Mouse (Mus musculus): ENCODE data around the gene Gm17581. TPM values are rescaled to one million over a fixed set of nuclear protein-coding genes. Genes with fewer than 3 reads are reported as not detected.

Gm17581 gene
- polyA plus RNA-seq, 1 experiment from 2014 or later = not detected

DNA sequence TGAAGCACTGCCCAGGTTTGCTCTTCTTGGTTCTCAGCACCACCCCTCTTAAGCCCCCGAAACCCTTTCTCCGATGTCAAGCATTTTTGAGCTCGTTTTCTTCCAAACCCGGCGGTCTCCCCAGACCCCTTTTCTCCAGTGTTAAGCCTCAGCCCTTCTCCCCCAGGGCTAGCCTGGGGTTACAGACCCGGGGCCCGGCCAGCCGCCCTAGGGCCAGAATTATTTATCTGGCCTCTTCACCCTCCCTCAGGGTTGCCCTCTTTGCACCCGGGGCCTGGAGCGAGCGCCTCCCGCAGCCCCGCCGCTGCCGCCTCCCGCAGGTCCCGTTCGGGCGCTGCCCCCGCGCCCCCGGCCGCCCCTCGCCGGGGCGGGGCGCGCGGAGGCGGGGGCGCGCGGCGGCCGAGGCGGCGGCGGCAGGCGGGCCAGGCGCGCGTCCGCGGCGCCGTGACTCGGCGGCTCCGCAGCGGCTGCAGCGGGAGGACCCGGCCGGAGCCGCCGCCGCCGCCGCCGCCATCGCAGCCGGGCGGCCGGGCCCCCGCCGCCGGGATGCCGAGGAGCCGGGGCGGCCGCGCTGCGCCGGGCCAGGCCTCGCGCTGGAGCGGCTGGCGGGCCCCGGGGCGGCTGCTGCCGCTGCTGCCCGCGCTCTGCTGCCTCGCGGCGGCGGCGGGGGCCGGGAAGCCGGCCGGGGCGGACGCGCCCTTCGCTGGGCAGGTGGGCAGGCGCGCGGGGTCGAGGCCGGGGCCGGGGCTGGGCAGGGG, 39.4 kb upstream of the Gm17581 start, which contains the start of gene Mmp24:
Gene Mmp24, plus strand, starts transcription at position 416 of the 758 bp plus-strand sequence.
- ATAC-seq (replicated peaks; ENCODE audit: low FRiP score) (no peak), DNase-seq (ENCODE audit: low spot score) (no peak)
- Histone ChIP-seq H3K9ac (ENCODE audit: low read length) (peak within 1 kb of the TSS; percentile 64), H3K27ac (ENCODE audit: low read depth, low read length) (no peak within 1 kb of the TSS), H3K4me1 (replicated peaks; ENCODE audit: control insufficient read depth, insufficient read depth, low read length) (no peaks in the 10 kb centered on the region), H3K36me3 (ENCODE audit: control insufficient read depth, insufficient read depth, low read length) (no peaks in the 10 kb centered on the region), H3K9me3 (ENCODE audit: control insufficient read depth, low read length) (no peaks in the 10 kb centered on the region), H3K4me2 (ENCODE audit: low read depth, low read length, severe bottlenecking) (peak within 1 kb of the TSS; percentile 75), H3K4me3 (ENCODE audit: low read depth, low read length) (peak within 1 kb of the TSS; percentile 66), H3K27me3 (ENCODE audit: control insufficient read depth, insufficient read depth, low read length) (peaks cover 11% of the 10 kb centered on the region)
- WGBS = 2% methylated on average over 54 of the region's 100 CpGs

DNA sequence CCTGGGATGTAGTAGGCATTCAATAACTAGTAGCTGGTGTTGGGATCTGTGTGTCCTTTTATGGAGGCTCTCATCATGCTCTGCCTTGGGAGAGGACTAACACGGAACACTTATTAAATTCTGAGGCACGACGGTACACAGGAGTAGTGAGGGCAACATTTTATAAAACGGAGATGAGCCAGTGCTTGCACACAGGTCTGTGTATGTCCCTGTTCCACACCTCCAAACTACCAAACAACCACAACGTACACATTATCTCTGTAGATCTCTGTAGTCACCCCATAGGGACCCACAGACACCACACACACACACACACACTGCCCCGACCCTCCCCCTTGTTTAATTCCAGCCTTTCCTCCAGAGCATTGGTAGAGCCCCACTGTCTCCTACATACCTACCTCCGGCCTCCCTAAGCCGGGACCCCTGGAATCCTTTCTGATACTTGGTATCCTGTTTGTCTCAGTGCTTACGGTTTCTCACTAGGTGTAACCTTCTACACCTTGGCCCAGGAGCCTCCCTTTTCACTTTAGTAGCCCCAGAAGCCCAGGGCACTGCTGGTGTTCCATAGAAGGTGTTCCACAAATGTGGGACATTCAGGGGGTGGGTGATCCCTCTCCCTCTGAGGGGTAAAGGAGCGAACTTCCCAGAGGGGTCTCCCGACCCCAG, 38.7 kb upstream of the Gm17581 start:
- H3K9me3 ChIP-seq (ENCODE audit: control insufficient read depth, low read length) = no peaks in the 10 kb centered on the region
- no peak overlapping the region for H3K27ac ChIP-seq (ENCODE audit: low read depth, low read length)
- DNase-seq (ENCODE audit: low spot score) (no peak), ATAC-seq (replicated peaks; ENCODE audit: low FRiP score) (no peak)
- WGBS = 65% methylated on average over 11 of the region's 11 CpGs
- H3K4me2 ChIP-seq (ENCODE audit: low read depth, low read length, severe bottlenecking) = peak overlapping the region; percentile 75; the same call in 1 of the 2 replicates
- H3K9ac ChIP-seq (ENCODE audit: low read length) = no peak overlapping the region
- H3K4me3 ChIP-seq (ENCODE audit: low read depth, low read length) = no peak overlapping the region
- no peaks in the 10 kb centered on the region for H3K4me1 ChIP-seq (replicated peaks; ENCODE audit: control insufficient read depth, insufficient read depth, low read length)
- no peaks in the 10 kb centered on the region for H3K36me3 ChIP-seq (ENCODE audit: control insufficient read depth, insufficient read depth, low read length)
- peaks cover 11% of the 10 kb centered on the region for H3K27me3 ChIP-seq (ENCODE audit: control insufficient read depth, insufficient read depth, low read length)

DNA sequence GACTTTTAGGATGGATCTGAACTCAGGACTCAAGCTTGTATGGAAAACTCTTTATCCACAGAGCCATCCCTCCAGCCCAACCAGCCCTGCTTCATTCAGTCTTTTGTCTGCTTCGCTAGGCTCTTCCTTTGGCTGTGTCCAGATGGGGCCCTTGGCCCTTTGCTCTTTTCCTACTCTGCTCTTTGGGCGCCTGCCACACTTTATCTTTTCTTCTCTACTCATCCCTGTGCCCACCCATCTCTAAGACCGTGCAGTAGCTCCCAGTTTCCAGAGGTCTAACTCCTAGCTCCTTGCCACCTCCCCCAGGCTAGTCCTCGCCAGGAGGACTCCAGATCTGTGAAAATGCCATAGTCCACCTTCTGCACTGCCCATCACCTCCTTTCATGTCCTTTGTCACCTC, 38.0 kb upstream of the Gm17581 start:
- Histone ChIP-seq H3K4me1 (replicated peaks; ENCODE audit: control insufficient read depth, insufficient read depth, low read length) (no peaks in the 10 kb centered on the region), H3K4me3 (ENCODE audit: low read depth, low read length) (no peak overlapping the region), H3K9ac (ENCODE audit: low read length) (no peak overlapping the region), H3K4me2 (ENCODE audit: low read depth, low read length, severe bottlenecking) (no peak overlapping the region), H3K36me3 (ENCODE audit: control insufficient read depth, insufficient read depth, low read length) (no peaks in the 10 kb centered on the region), H3K27ac (ENCODE audit: low read depth, low read length) (no peak overlapping the region), H3K27me3 (ENCODE audit: control insufficient read depth, insufficient read depth, low read length) (peaks cover 11% of the 10 kb centered on the region), H3K9me3 (ENCODE audit: control insufficient read depth, low read length) (no peaks in the 10 kb centered on the region)
- ATAC-seq (replicated peaks; ENCODE audit: low FRiP score) (no peak), DNase-seq (ENCODE audit: low spot score) (no peak)
- WGBS = 66% methylated on average over 4 of the region's 4 CpGs

DNA sequence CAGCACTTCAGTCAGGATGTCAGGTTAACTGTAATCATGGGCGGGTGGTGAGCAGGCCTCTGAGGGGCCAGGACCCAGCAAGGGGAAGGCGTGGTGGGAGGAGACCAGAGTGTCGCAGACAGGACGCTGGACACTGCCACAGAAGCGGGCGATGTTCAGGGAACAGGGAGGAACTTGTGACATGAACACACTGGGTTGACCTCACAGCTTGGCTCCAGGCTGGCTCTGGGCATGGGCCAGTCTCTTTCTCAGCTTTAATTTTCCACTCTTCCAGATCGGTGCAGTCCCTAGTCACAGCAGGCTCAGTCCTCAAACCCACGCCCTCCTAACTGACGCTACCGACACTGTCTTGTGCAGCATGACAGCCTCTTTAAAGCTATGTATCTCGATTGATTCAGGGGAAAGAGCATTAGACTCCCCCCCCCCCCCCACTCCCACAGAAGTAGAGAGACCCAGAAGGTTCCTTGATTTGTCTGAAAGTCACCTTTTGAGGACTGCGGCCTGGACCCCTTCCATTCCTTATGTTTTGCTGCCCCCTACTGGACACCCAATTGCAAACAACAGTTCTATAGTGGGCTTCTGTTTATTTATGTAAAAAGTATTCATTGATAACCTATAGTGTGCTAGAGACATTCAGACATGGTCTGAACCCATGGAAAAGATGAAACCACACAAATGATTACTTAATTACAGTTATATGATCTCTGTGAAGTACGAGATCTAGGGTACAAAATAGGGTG, 29.2 kb upstream of the Gm17581 start:
- Histone ChIP-seq H3K27me3 (ENCODE audit: control insufficient read depth, insufficient read depth, low read length) (no peaks in the 10 kb centered on the region), H3K4me1 (replicated peaks; ENCODE audit: control insufficient read depth, insufficient read depth, low read length) (no peaks in the 10 kb centered on the region), H3K36me3 (ENCODE audit: control insufficient read depth, insufficient read depth, low read length) (no peaks in the 10 kb centered on the region), H3K9ac (ENCODE audit: low read length) (no peak overlapping the region), H3K4me2 (ENCODE audit: low read depth, low read length, severe bottlenecking) (no peak overlapping the region), H3K27ac (ENCODE audit: low read depth, low read length) (no peak overlapping the region), H3K4me3 (ENCODE audit: low read depth, low read length) (no peak overlapping the region), H3K9me3 (ENCODE audit: control insufficient read depth, low read length) (no peaks in the 10 kb centered on the region)
- 61% methylated on average over 13 of the region's 13 CpGs for WGBS
- peak; percentile 82 for DNase-seq (ENCODE audit: low spot score)
- ATAC-seq (replicated peaks; ENCODE audit: low FRiP score) = 0 out of 2 replicates have a peak, but pooled peaks have one; percentile 39

DNA sequence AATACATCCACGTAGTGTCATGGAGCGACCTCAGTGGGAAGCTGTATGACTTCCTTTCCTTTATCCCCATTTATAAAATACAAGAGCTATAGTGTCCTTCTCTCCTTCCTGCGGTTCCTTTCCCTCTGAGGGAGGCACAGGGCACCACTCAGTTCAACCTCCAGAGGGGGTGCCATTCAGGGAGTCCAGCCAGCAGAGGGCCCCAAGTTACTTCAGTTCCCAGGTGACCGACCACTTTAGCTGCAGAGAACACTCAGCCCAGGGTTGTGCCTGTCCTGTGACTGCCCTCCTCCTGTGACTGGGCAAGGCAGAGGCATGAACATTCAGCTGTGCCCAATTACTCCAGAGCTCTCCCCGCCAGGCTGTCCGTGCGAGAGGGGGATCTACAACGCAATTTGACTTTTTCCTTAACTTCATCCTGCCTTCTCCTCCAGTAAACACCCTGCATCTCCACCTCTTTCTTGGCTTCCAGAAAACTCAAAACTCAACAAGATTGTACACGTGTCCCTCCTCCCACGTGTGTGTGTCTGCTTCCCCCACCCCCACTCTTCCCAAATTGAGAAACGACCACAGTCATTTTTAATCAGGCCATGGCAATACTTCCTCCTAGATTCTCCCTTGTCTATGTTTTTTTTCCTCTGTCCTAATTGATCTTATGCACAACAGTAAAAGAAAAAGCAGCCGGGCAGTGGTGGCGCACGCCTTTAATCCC, 21.3 kb upstream of the Gm17581 start:
- H3K27ac ChIP-seq (ENCODE audit: low read depth, low read length) = no peak overlapping the region
- H3K9me3 ChIP-seq (ENCODE audit: control insufficient read depth, low read length) = no peaks in the 10 kb centered on the region
- no peak overlapping the region for H3K9ac ChIP-seq (ENCODE audit: low read length)
- no peak overlapping the region for H3K4me2 ChIP-seq (ENCODE audit: low read depth, low read length, severe bottlenecking)
- DNase-seq (ENCODE audit: low spot score) (no peak), ATAC-seq (replicated peaks; ENCODE audit: low FRiP score) (no peak)
- no peaks in the 10 kb centered on the region for H3K36me3 ChIP-seq (ENCODE audit: control insufficient read depth, insufficient read depth, low read length)
- H3K27me3 ChIP-seq (ENCODE audit: control insufficient read depth, insufficient read depth, low read length) = no peaks in the 10 kb centered on the region
- no peaks in the 10 kb centered on the region for H3K4me1 ChIP-seq (replicated peaks; ENCODE audit: control insufficient read depth, insufficient read depth, low read length)
- no peak overlapping the region for H3K4me3 ChIP-seq (ENCODE audit: low read depth, low read length)
- WGBS = 70% methylated on average over 14 of the region's 14 CpGs

DNA sequence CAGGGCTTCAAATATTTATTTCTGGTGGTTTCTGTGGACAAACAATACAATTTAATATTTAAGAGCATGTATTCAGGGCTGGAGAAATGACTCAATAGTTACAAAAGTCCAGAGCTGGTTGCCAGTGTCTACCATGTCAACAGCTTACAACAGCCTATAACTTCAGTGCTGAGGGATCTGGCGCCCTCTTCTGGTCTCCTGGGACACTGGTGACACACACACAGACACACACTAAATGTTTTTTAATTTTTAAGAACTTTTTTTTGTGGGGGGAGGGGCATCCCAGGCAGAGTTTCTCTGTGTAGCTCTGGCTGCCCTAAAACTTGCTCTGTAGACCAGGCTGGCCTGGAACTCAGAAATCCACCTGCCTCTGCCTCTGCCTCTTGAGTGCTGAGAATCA, 20.1 kb upstream of the Gm17581 start:
- Histone ChIP-seq H3K27ac (ENCODE audit: low read depth, low read length) (no peak overlapping the region), H3K27me3 (ENCODE audit: control insufficient read depth, insufficient read depth, low read length) (no peaks in the 10 kb centered on the region), H3K9me3 (ENCODE audit: control insufficient read depth, low read length) (no peaks in the 10 kb centered on the region), H3K4me2 (ENCODE audit: low read depth, low read length, severe bottlenecking) (no peak overlapping the region), H3K4me3 (ENCODE audit: low read depth, low read length) (no peak overlapping the region), H3K36me3 (ENCODE audit: control insufficient read depth, insufficient read depth, low read length) (no peaks in the 10 kb centered on the region), H3K4me1 (replicated peaks; ENCODE audit: control insufficient read depth, insufficient read depth, low read length) (peaks cover 3% of the 10 kb centered on the region; the same call in 1 of the 2 replicates), H3K9ac (ENCODE audit: low read length) (no peak overlapping the region)
- ATAC-seq (replicated peaks; ENCODE audit: low FRiP score) = no peak
- peak; percentile 70 for DNase-seq (ENCODE audit: low spot score)
- WGBS = 0% methylated on average over 1 of the region's 1 CpGs

DNA sequence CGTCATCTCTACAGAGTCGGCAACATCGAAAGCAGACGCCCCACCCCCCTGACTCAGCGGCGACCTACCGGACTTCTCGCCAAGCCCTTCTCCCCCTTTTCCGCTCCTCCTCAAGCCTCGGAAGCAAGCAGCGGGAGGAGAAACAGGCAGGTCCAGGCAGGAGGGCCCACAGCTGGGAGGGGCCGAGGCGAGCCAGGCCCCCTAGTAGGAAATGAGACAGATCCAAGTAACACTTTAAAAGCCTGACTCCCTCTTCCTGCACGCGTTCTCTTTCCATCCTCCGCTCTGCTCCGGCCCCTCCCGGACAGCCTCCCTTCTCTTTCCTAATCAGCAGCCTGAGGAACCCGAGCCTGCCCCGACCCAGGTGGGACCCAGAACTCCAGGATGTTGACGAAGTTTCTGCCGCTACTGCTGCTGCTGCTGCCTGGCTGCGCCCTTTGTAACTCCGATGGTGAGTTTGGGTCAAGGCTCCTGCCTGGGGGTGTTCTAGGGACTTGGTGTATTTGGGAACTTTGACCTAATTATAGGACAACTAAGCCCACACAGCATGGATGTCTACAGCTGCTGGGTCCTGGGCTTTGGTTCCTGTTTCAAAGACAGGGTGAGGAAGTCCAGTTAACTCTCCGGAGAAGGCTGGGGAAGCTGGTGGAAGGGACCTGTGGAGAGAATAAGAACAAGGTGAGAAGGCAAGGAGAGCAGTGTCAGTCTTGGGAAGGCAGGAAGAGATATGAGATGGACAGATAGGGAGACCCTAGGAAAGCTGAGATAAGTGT, 15.5 kb upstream of the Gm17581 start, which contains the start of gene Procr:
Gene Procr, plus strand, starts transcription at position 104 of the 773 bp plus-strand sequence.
- Histone ChIP-seq H3K36me3 (ENCODE audit: control insufficient read depth, insufficient read depth, low read length) (no peaks in the 10 kb centered on the region), H3K4me2 (ENCODE audit: low read depth, low read length, severe bottlenecking) (peak within 1 kb of the TSS; percentile 39), H3K9me3 (ENCODE audit: control insufficient read depth, low read length) (no peaks in the 10 kb centered on the region), H3K9ac (ENCODE audit: low read length) (peak within 1 kb of the TSS; percentile 14), H3K4me1 (replicated peaks; ENCODE audit: control insufficient read depth, insufficient read depth, low read length) (peaks cover 3% of the 10 kb centered on the region; the same call in 1 of the 2 replicates), H3K4me3 (ENCODE audit: low read depth, low read length) (peak within 1 kb of the TSS; percentile 19), H3K27me3 (ENCODE audit: control insufficient read depth, insufficient read depth, low read length) (no peaks in the 10 kb centered on the region), H3K27ac (ENCODE audit: low read depth, low read length) (no peak within 1 kb of the TSS)
- ATAC-seq (replicated peaks; ENCODE audit: low FRiP score) = no peak
- DNase-seq (ENCODE audit: low spot score) = peak; percentile 57
- WGBS = 2% methylated on average over 25 of the region's 25 CpGs

Data from forebrain, embryonic 11.5 days (tissue).